Mouse (Mus musculus): ENCODE data around the gene Snx27.

Snx27 gene

GRCm38 (mm10) chr3:94477444-94477843 is 105.1 kb downstream of the Snx27 start:
- no peak for DNase-seq (ENCODE audit: low spot score in 2 of 2)

- no peak for DNase-seq (ENCODE audit: low spot score in 2 of 2)
Measured at GRCm38 (mm10) chr3:94476301-94477035, 106.0 kb downstream of the Snx27 start.

- DNase-seq (ENCODE audit: low spot score in 2 of 2), result no peak
Measured at GRCm38 (mm10) chr3:94473567-94474232, 108.8 kb downstream of the Snx27 start.

GRCm38 (mm10) chr3:94473115-94473505 is 109.4 kb downstream of the Snx27 start:
- no peak for DNase-seq (ENCODE audit: low spot score in 2 of 2)

- DNase-seq (ENCODE audit: low spot score in 2 of 2), result no peak
Measured at GRCm38 (mm10) chr3:94472447-94473114, 109.9 kb downstream of the Snx27 start.

GRCm38 (mm10) chr3:94468931-94469330 is 113.6 kb downstream of the Snx27 start:
- DNase-seq (ENCODE audit: low spot score in 2 of 2), result no peak

GRCm38 (mm10) chr3:94465632-94466430 is 116.7 kb downstream of the Snx27 start:
- DNase-seq (ENCODE audit: low spot score in 2 of 2), result no peak

- no peak for DNase-seq (ENCODE audit: low spot score in 2 of 2)
Measured at GRCm38 (mm10) chr3:94463926-94464578, 118.5 kb downstream of the Snx27 start.

GRCm38 (mm10) chr3:94459834-94460233 is 122.7 kb downstream of the Snx27 start:
- no peak for DNase-seq (ENCODE audit: low spot score in 2 of 2)

GRCm38 (mm10) chr3:94457055-94457454 is 125.5 kb downstream of the Snx27 start:
- no peak for DNase-seq (ENCODE audit: low spot score in 2 of 2)

- peak; percentile 53 to 74 for DNase-seq (ENCODE audit: low spot score in 2 of 2)
Measured at GRCm38 (mm10) chr3:94456529-94457000, 126.0 kb downstream of the Snx27 start.

GRCm38 (mm10) chr3:94449377-94449776 is 133.1 kb downstream of the Snx27 start:
- DNase-seq (ENCODE audit: low spot score in 2 of 2), result no peak

Measured in thymus, postnatal 10 days (tissue).